Mouse (Mus musculus): ENCODE results near the gene Dusp19.

Dusp19 gene

GRCm38 (mm10) chr2:80638364-80639241 lies 21.8 kb downstream of the Dusp19 start:
- DNase-seq (ENCODE audit: low read depth), result peak; percentile 95

- peak; percentile 28 for DNase-seq (ENCODE audit: low read depth)
Observed at GRCm38 (mm10) chr2:80639398-80639797, 22.6 kb downstream of the Dusp19 start.

- peak; percentile 29 for DNase-seq (ENCODE audit: low read depth)
Observed at GRCm38 (mm10) chr2:80639864-80640263, 23.0 kb downstream of the Dusp19 start.

- DNase-seq (ENCODE audit: low read depth), result peak; percentile 44
Observed at GRCm38 (mm10) chr2:80661414-80661813, 44.6 kb downstream of the Dusp19 start.

- DNase-seq (ENCODE audit: low read depth), result no peak
Observed at GRCm38 (mm10) chr2:80662682-80663081, 45.8 kb downstream of the Dusp19 start.

GRCm38 (mm10) chr2:80667396-80667964 lies 50.6 kb downstream of the Dusp19 start:
- DNase-seq (ENCODE audit: low read depth), result no peak

GRCm38 (mm10) chr2:80669868-80670666 lies 53.2 kb downstream of the Dusp19 start:
- DNase-seq (ENCODE audit: low read depth), result peak; percentile 36

- DNase-seq (ENCODE audit: low read depth), result no peak
Observed at GRCm38 (mm10) chr2:80678803-80679202, 62.0 kb downstream of the Dusp19 start.
